Mouse (Mus musculus) c-Kit-positive CD71-positive TER-119-positive erythroid progenitor cells, embryonic 14.5 days (primary cell): Measurements from ENCODE around the gene 4921517D22Rik.

Source experiments
- DNase-seq: peaks from one replicate; pipeline ENCODE4 v3.0.0-alpha.2; 2013; ENCODE audit warnings: low spot score

Gene 4921517D22Rik

DNA sequence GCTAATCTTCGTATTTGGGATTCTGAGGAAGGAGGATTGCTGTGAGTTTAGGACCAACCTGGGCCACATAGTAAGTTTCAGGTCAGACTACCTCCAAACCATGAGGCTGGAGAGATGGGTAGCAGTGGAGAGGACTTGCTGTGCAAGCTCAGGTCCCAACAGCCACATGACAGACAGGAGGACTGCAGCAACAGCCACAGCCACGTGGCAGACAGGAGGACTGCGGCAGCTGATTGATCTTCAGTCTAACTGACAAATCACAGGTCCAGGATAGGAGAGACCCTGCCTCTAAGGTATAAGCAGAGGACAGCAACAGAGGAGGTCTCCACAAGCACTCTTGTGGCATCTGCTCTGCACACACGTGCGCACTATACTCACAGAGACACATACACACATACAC, 36.1 kb downstream of the 4921517D22Rik start:
- DNase-seq, result no peak

- no peak for DNase-seq
Measured at GRCm38 (mm10) chr13:59656975-59657388, 36.9 kb downstream of the 4921517D22Rik start.

GRCm38 (mm10) chr13:59656316-59656832, 37.5 kb downstream of the 4921517D22Rik start:
- DNase-seq, result no peak

DNA sequence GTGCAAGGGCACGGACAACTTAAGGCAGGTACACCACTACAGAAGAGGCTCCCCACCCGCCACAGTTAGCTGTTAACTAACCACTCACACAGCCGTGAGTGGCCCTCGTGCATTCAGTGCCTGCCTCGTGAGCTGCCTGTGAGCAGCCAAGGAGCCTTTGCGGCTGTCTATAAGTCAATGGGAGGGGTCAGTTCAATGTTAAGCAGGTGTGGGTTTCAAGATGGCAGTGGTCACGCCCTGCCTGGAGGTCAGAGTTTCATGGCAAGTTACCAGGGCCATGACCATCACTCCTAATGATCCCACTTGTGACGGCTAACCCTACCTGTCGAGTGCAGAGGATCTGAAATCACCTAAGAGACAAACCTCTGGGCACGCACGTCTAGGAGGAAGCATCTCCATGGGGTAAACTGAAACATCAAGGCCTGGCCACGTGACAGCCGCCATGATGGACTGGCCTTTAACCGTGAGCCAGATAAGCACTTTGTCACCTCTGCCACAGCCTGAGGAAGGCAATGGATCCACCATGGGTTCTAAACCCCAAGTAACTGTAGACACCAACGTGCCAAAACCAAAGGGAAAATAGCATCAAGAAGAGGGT, 38.1 kb downstream of the 4921517D22Rik start:
- no peak for DNase-seq

- no peak for DNase-seq
Measured at GRCm38 (mm10) chr13:59654465-59654864, 39.4 kb downstream of the 4921517D22Rik start.

GRCm38 (mm10) chr13:59653136-59653535, 40.8 kb downstream of the 4921517D22Rik start:
- no peak for DNase-seq

GRCm38 (mm10) chr13:59652651-59653050, 41.3 kb downstream of the 4921517D22Rik start:
- DNase-seq, result no peak

- no peak for DNase-seq
Measured at GRCm38 (mm10) chr13:59649781-59650180, 44.1 kb downstream of the 4921517D22Rik start.

- no peak for DNase-seq
Measured at GRCm38 (mm10) chr13:59648598-59648997, 45.3 kb downstream of the 4921517D22Rik start.

- no peak for DNase-seq
Measured at GRCm38 (mm10) chr13:59647484-59647883, 46.4 kb downstream of the 4921517D22Rik start.

- DNase-seq, result no peak
Measured at GRCm38 (mm10) chr13:59646674-59647244, 47.1 kb downstream of the 4921517D22Rik start.

- DNase-seq, result no peak
Measured at GRCm38 (mm10) chr13:59645491-59645890, 48.4 kb downstream of the 4921517D22Rik start.

DNA sequence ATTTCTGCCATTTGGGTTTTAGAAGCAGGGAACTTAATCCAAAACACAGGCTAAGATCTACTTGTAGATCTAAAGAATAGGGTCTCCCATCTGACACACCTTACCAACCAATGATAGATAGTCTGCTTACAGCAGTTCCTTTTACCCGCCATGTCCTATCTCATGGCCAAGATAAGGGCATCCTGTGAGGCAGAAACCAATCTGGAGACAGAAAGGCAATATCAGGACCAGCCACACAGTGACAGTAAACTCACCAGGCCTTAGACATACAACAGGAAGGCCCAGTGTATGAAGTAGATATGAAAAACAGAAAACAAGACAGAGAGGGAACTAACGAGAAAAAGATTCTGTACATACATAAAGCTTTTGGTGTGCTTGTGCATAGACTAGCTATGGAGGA, 51.1 kb downstream of the 4921517D22Rik start:
- peak; percentile 59 for DNase-seq

DNA sequence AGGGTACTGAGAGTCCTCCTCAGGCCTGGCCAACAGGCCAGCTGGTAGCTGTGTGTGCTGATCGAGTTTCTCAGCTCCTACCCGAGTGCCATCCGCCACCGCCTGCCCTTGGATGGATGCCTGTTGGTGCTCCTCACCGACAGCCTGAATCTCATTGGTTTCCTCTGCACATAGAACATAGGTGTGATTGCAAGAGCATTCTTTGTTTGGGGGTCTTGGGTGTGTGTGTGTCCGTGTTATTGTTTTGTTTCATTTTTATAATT, 53.8 kb downstream of the 4921517D22Rik start:
- no peak for DNase-seq

DNA sequence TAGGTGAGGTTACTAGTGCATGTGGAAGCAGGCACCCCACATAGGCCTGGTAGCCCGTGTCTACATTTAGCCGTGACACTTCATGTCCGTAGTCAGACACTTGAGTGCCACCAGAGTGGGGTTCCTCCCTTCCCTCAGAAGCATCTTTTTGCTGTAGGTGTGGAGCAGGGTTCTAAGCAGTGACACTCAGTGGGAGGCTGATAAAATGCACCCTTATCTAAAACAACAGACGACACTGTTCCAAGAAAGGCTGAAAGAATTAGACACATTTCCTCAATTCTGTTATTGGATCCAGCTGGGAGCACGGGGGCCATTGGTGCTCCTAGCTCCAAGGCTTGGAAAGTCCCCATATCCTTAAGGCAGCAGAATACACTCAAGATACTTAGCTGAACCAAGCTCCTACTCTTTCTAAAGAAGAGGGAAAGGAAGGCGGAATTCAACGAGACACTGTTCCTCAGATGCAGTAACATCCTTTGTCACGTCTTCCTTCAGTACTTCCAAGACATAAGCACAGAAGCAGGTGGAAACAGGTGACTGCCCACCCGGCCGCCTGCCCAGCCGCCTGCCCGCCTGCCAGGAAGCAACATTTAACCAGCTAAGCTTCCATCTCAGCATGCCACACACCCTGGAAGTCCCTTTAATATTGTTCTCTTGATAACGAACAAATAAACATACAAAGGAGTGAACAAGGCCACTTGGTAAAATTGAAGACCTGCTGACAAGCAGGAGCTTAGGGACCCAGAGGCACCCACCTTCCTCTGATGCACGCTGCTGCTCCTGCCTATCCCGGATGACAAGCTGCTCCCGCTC, 54.3 kb downstream of the 4921517D22Rik start:
- peak; percentile 64 for DNase-seq

DNA sequence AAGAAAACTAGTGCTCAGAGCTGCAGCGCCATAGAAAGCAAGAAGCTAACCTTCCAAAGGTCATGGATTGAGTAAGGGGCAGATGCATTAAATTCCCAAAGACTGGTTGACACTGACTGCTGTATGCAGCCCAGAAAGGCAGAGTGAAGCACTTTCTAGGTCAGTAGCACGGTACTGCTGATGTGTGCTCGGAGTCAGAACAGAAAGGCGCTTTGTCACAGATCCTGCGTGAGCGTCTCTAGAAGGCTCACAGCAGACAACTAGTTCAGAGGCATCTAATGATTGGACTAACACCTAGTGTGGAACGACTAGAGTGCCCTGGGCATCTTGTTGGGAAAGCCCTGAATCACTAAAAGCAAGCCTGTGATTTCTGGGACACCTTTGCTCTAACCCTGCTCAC, 56.1 kb downstream of the 4921517D22Rik start:
- DNase-seq, result no peak
